Mouse (Mus musculus): Measurements from ENCODE around the gene Sost. TPM values are rescaled to one million over a fixed set of nuclear protein-coding genes. Genes with fewer than 3 reads are reported as not detected.

Gene Sost
- polyA plus RNA-seq, 1 experiment from 2014 or later = 0.12 TPM

DNA sequence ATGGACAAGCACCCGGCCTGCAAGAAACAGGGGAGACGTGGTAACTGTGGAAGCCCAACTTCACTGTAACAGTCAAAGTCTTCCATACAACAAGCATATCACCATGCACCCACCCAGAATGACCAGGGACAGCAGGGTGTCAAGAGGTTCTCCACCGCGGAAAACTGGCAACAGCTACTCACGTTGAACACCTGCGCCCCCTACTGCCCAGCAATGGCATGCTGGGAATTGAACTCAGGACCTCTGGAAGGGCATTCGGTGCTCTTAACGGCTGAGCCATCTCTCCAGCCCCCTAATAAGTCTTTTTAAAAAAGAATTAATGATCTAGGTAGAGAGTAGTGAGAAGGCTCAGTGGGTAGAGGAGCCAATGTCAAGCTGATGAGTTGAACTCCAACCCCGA is 8.1 kb upstream of the Sost start:
- WGBS = 50% methylated on average over 9 of the region's 9 CpGs
- Histone ChIP-seq H3K27me3 (replicated peaks; ENCODE audit: control insufficient read depth, insufficient read depth, low read length) (no peaks in the 10 kb centered on the region), H3K4me2 (ENCODE audit: low read depth, low read length) (no peak overlapping the region), H3K4me3 (ENCODE audit: low read length) (no peak overlapping the region), H3K9ac (ENCODE audit: low read depth, low read length) (no peak overlapping the region), H3K4me1 (ENCODE audit: control insufficient read depth, insufficient read depth, low read length) (no peaks in the 10 kb centered on the region), H3K27ac (ENCODE audit: low read length) (no peak overlapping the region), H3K36me3 (ENCODE audit: control insufficient read depth, insufficient read depth, low read length) (0 out of 2 replicates have a peak, but pooled peaks cover 4% of the 10 kb centered on the region), H3K9me3 (ENCODE audit: control insufficient read depth, low read length) (no peaks in the 10 kb centered on the region)
- no peak for ATAC-seq

DNA sequence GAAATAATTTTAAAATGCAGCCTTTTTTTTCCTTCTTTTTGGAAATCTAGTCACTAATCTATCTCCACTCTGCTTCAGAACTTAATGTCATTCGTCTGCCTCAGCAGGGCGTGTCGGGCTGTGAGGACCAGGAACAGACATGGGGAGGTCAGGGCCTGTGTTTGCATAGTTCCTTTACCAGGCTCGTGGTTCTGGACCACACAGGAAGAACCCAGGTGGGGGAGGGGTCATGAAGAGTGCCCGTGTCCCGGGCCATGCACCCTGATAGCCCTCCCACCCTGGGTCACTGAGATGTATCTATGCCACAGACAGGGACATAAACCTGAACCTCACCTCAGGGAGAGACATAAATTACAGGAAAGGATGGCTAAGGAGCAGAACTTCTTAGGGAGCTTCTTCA is 7.4 kb upstream of the Sost start:
- no peak for ATAC-seq

DNA sequence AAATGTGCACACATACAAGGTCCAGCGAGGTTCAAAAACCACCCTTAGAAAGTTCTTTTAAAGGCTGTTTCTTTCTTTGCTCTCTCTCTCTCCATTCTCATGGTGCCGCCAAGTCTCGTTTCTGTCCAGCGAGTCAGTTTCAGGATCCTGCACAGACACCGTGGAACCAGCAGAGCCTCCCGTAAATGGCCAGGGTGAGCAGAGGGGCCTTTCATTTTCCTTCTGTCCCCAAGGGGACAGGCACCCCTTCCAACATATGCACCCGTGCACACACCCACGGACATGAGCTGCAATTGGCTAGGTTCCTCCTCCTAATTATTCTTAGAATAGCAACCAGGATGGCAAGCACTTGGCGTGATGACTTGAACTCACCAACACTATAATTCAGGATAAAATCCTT is 6.7 kb upstream of the Sost start:
- no peak overlapping the region for H3K9ac ChIP-seq (ENCODE audit: low read depth, low read length)
- H3K27ac ChIP-seq (ENCODE audit: low read length) = no peak overlapping the region
- 75% methylated on average over 9 of the region's 9 CpGs for WGBS
- H3K4me2 ChIP-seq (ENCODE audit: low read depth, low read length) = no peak overlapping the region
- no peak for ATAC-seq
- H3K36me3 ChIP-seq (ENCODE audit: control insufficient read depth, insufficient read depth, low read length) = 0 out of 2 replicates have a peak, but pooled peaks cover 4% of the 10 kb centered on the region
- no peaks in the 10 kb centered on the region for H3K9me3 ChIP-seq (ENCODE audit: control insufficient read depth, low read length)
- H3K27me3 ChIP-seq (replicated peaks; ENCODE audit: control insufficient read depth, insufficient read depth, low read length) = 0 out of 2 replicates have a peak, but pooled peaks cover under 1% of the 10 kb centered on the region
- H3K4me1 ChIP-seq (ENCODE audit: control insufficient read depth, insufficient read depth, low read length) = 0 out of 2 replicates have a peak, but pooled peaks cover 2% of the 10 kb centered on the region
- H3K4me3 ChIP-seq (ENCODE audit: low read length) = no peak overlapping the region

More for the DNA sequence above, 7.4 kb upstream of the Sost start:
- Histone ChIP-seq H3K36me3 (ENCODE audit: control insufficient read depth, insufficient read depth, low read length) (0 out of 2 replicates have a peak, but pooled peaks cover 4% of the 10 kb centered on the region), H3K4me2 (ENCODE audit: low read depth, low read length) (no peak overlapping the region), H3K9ac (ENCODE audit: low read depth, low read length) (no peak overlapping the region), H3K4me3 (ENCODE audit: low read length) (no peak overlapping the region), H3K9me3 (ENCODE audit: control insufficient read depth, low read length) (no peaks in the 10 kb centered on the region), H3K27ac (ENCODE audit: low read length) (no peak overlapping the region), H3K4me1 (ENCODE audit: control insufficient read depth, insufficient read depth, low read length) (no peaks in the 10 kb centered on the region), H3K27me3 (replicated peaks; ENCODE audit: control insufficient read depth, insufficient read depth, low read length) (no peaks in the 10 kb centered on the region)
- 41% methylated on average over 6 of the region's 6 CpGs for WGBS

DNA sequence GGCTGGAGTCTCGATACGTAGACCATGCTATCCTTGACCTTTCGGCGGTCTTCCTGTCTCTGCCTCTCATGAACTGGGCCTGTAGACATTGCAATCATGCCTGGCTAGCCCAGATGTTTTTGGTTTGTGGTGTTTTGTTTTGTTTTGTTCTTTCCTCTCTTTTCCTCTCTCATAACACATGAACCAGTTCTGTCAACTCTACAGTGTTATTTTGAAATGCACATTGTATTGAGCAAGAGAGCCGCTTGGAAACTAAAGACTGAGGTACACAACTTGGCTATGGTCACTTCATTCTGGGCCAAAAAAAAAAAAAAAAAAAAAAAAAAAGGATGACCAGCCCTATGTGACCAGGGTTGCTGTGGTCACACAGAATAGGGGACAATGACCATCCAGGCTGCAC is 5.8 kb upstream of the Sost start:
- H3K4me3 ChIP-seq (ENCODE audit: low read length) = no peak overlapping the region
- no peaks in the 10 kb centered on the region for H3K9me3 ChIP-seq (ENCODE audit: control insufficient read depth, low read length)
- no peak overlapping the region for H3K9ac ChIP-seq (ENCODE audit: low read depth, low read length)
- 0 out of 2 replicates have a peak, but pooled peaks cover 4% of the 10 kb centered on the region for H3K36me3 ChIP-seq (ENCODE audit: control insufficient read depth, insufficient read depth, low read length)
- 86% methylated on average over 5 of the region's 5 CpGs for WGBS
- H3K27me3 ChIP-seq (replicated peaks; ENCODE audit: control insufficient read depth, insufficient read depth, low read length) = 0 out of 2 replicates have a peak, but pooled peaks cover 6% of the 10 kb centered on the region
- no peak overlapping the region for H3K4me2 ChIP-seq (ENCODE audit: low read depth, low read length)
- no peak for ATAC-seq
- H3K4me1 ChIP-seq (ENCODE audit: control insufficient read depth, insufficient read depth, low read length) = 0 out of 2 replicates have a peak, but pooled peaks cover 4% of the 10 kb centered on the region
- H3K27ac ChIP-seq (ENCODE audit: low read length) = no peak overlapping the region

DNA sequence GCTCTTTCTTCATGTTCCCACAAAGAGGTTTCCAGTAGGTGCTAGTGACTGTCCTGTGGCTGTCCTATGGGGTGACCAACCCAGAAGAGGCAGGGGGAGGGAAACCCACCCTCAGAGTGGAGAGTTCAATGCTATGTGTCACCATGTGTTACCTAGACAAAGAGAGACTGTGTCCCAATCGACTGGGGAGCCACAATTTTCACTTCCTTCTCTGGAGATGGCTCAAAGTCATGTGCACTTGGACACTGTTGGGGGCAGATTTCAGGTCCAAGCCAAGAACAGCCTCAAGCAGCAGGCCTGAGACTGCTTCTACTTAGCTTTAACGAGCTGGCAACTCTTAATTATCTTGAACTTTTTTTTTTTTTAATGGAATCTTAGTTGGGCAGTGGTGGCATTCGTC is 5.3 kb upstream of the Sost start:
- no peak for ATAC-seq
- 0 out of 2 replicates have a peak, but pooled peaks cover 4% of the 10 kb centered on the region for H3K4me1 ChIP-seq (ENCODE audit: control insufficient read depth, insufficient read depth, low read length)
- 0 out of 2 replicates have a peak, but pooled peaks cover 4% of the 10 kb centered on the region for H3K36me3 ChIP-seq (ENCODE audit: control insufficient read depth, insufficient read depth, low read length)
- H3K9me3 ChIP-seq (ENCODE audit: control insufficient read depth, low read length) = no peaks in the 10 kb centered on the region
- no peak overlapping the region for H3K27ac ChIP-seq (ENCODE audit: low read length)
- WGBS = 75% methylated on average over 3 of the region's 3 CpGs
- H3K4me2 ChIP-seq (ENCODE audit: low read depth, low read length) = no peak overlapping the region
- H3K27me3 ChIP-seq (replicated peaks; ENCODE audit: control insufficient read depth, insufficient read depth, low read length) = 0 out of 2 replicates have a peak, but pooled peaks cover 10% of the 10 kb centered on the region
- H3K9ac ChIP-seq (ENCODE audit: low read depth, low read length) = no peak overlapping the region
- no peak overlapping the region for H3K4me3 ChIP-seq (ENCODE audit: low read length)

DNA sequence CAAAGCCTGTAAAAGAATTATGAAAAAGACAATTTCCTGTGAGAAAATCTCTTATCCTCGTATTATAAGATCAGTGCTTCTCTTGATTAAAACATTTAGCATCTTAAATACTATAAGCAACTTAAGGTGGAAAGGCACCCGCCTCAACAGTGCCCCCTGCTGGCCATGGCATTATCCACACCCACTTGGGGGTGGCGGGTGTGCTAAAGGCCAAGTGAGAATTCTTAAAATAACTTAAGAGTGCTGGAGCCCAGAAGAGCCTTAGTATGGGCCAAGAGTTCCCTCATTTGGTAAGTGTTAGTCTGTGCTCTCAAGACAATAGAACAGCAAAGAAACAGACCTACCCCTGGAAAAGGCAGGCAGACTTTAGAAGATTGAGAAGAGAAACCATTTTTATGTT is 4.6 kb upstream of the Sost start:
- Histone ChIP-seq H3K36me3 (ENCODE audit: control insufficient read depth, insufficient read depth, low read length) (0 out of 2 replicates have a peak, but pooled peaks cover 4% of the 10 kb centered on the region), H3K4me2 (ENCODE audit: low read depth, low read length) (no peak overlapping the region), H3K4me1 (ENCODE audit: control insufficient read depth, insufficient read depth, low read length) (0 out of 2 replicates have a peak, but pooled peaks cover 4% of the 10 kb centered on the region), H3K27ac (ENCODE audit: low read length) (no peak overlapping the region), H3K4me3 (ENCODE audit: low read length) (no peak overlapping the region), H3K9ac (ENCODE audit: low read depth, low read length) (no peak overlapping the region), H3K9me3 (ENCODE audit: control insufficient read depth, low read length) (no peaks in the 10 kb centered on the region), H3K27me3 (replicated peaks; ENCODE audit: control insufficient read depth, insufficient read depth, low read length) (peaks cover 10% of the 10 kb centered on the region; the same call in 1 of the 2 replicates)
- no peak for ATAC-seq
- 45% methylated on average over 3 of the region's 3 CpGs for WGBS

DNA sequence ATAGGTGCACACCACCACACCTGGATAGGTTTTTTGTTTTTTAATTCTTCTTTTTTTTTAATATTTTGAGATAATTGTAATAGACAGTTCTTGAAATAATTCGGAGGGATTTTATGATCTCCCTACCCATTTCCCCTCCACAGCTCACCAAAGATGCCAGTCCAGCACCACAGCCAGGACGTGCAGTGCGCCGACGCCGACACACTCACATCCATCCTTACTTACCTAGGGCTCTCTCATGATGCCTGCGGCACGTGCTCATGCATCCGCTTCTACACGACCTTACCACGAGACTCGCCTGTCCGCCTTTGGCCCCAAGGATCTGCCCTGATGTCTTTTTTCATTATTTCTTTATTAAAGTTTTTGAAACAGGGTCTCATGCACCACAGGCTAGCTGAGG is 3.0 kb upstream of the Sost start:
- H3K4me2 ChIP-seq (ENCODE audit: low read depth, low read length) = no peak overlapping the region
- no peak overlapping the region for H3K4me3 ChIP-seq (ENCODE audit: low read length)
- no peak for ATAC-seq
- 80% methylated on average over 13 of the region's 13 CpGs for WGBS
- peaks cover 25% of the 10 kb centered on the region for H3K27me3 ChIP-seq (replicated peaks; ENCODE audit: control insufficient read depth, insufficient read depth, low read length)
- H3K9ac ChIP-seq (ENCODE audit: low read depth, low read length) = no peak overlapping the region
- H3K4me1 ChIP-seq (ENCODE audit: control insufficient read depth, insufficient read depth, low read length) = 0 out of 2 replicates have a peak, but pooled peaks cover 4% of the 10 kb centered on the region
- H3K9me3 ChIP-seq (ENCODE audit: control insufficient read depth, low read length) = no peaks in the 10 kb centered on the region
- no peak overlapping the region for H3K27ac ChIP-seq (ENCODE audit: low read length)
- 0 out of 2 replicates have a peak, but pooled peaks cover 4% of the 10 kb centered on the region for H3K36me3 ChIP-seq (ENCODE audit: control insufficient read depth, insufficient read depth, low read length)

DNA sequence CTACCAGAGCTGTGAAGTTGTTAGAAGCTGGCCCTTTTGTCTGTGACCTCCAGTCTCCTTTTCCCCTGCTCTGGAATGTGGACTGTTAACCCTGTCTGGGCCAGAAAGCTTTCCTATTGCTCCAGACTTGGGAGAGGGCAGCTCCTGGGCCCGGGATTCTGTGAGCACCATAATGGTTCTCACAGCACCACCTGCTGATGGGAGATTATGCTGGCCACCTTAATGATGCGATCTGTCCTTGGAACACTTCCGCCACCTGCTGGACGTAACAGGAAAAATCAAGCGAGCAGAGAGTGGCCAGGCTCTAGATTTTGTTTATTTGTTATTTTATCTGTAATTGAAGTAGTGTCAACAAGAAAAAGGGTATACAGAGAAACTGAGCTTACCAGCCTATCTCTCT is 2.0 kb upstream of the Sost start:
- Histone ChIP-seq H3K9me3 (ENCODE audit: control insufficient read depth, low read length) (no peaks in the 10 kb centered on the region), H3K27ac (ENCODE audit: low read length) (no peak overlapping the region), H3K4me1 (ENCODE audit: control insufficient read depth, insufficient read depth, low read length) (peaks cover 9% of the 10 kb centered on the region; the same call in 1 of the 2 replicates), H3K4me3 (ENCODE audit: low read length) (no peak overlapping the region), H3K36me3 (ENCODE audit: control insufficient read depth, insufficient read depth, low read length) (0 out of 2 replicates have a peak, but pooled peaks cover 3% of the 10 kb centered on the region), H3K9ac (ENCODE audit: low read depth, low read length) (no peak overlapping the region), H3K4me2 (ENCODE audit: low read depth, low read length) (no peak overlapping the region), H3K27me3 (replicated peaks; ENCODE audit: control insufficient read depth, insufficient read depth, low read length) (peaks cover 36% of the 10 kb centered on the region)
- ATAC-seq = peak; percentile 45; the same call in 1 of the 2 replicates
- 0% methylated on average over 5 of the region's 5 CpGs for WGBS

DNA sequence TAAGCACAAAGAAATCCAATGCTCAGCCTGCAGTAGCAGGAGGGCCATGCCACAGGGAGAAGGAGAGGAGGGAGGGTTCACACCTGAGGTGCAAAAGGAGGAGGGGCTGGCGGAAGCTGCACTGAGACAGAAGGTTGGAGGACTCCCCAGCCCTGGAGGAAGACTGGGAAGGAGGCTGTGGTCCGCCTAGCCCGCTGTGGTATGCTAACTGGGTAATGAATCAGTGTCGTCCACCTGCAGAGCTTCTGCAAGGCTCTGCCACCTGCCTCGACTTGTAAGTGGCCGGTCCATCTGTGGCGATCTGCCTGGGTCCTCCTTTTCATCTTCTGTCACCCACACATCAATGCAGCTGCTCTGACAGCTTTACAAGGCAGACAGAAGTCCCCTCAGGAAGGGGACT is 1.5 kb upstream of the Sost start:
- H3K4me1 ChIP-seq (ENCODE audit: control insufficient read depth, insufficient read depth, low read length) = peaks cover 14% of the 10 kb centered on the region
- no peaks in the 10 kb centered on the region for H3K9me3 ChIP-seq (ENCODE audit: control insufficient read depth, low read length)
- ATAC-seq = no peak; the same call in 1 of the 2 replicates
- H3K36me3 ChIP-seq (ENCODE audit: control insufficient read depth, insufficient read depth, low read length) = no peaks in the 10 kb centered on the region
- no peak overlapping the region for H3K27ac ChIP-seq (ENCODE audit: low read length)
- no peak overlapping the region for H3K4me3 ChIP-seq (ENCODE audit: low read length)
- 23% methylated on average over 7 of the region's 7 CpGs for WGBS
- H3K9ac ChIP-seq (ENCODE audit: low read depth, low read length) = no peak overlapping the region
- H3K4me2 ChIP-seq (ENCODE audit: low read depth, low read length) = no peak overlapping the region
- H3K27me3 ChIP-seq (replicated peaks; ENCODE audit: control insufficient read depth, insufficient read depth, low read length) = peaks cover 40% of the 10 kb centered on the region

DNA sequence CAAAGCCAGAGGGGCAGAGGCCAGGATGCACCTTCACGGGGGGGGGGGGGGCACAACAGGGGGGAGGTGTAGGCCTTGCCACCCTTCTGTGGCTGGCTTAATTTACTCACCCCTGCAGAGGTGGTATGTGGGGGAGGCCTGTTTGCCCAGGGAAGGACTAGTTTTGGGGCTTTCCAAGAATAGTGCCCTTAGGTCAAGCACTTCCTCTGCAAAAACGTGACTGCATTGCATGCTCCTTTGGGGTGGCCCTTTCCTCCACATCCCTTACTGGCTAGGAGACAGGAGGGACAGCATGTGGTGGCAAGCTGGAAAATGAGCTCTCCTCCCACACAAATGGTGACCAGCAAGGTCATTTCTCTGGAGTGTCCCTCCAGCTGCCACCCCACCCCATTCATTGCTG is 1.3 kb downstream of the Sost start:
- H3K4me3 ChIP-seq (ENCODE audit: low read length) = no peak overlapping the region
- no peak overlapping the region for H3K4me2 ChIP-seq (ENCODE audit: low read depth, low read length)
- peaks cover 14% of the 10 kb centered on the region for H3K4me1 ChIP-seq (ENCODE audit: control insufficient read depth, insufficient read depth, low read length)
- no peak overlapping the region for H3K27ac ChIP-seq (ENCODE audit: low read length)
- no peak for ATAC-seq
- no peak overlapping the region for H3K9ac ChIP-seq (ENCODE audit: low read depth, low read length)
- 10% methylated on average over 2 of the region's 2 CpGs for WGBS
- no peaks in the 10 kb centered on the region for H3K36me3 ChIP-seq (ENCODE audit: control insufficient read depth, insufficient read depth, low read length)
- H3K9me3 ChIP-seq (ENCODE audit: control insufficient read depth, low read length) = no peaks in the 10 kb centered on the region
- H3K27me3 ChIP-seq (replicated peaks; ENCODE audit: control insufficient read depth, insufficient read depth, low read length) = peaks cover 62% of the 10 kb centered on the region
